Mouse (Mus musculus): ENCODE results near the gene Tmem270. TPM values are rescaled to one million over a fixed set of nuclear protein-coding genes. Genes with fewer than 3 reads are reported as not detected.
A peak's percentile ranks its signal among the peaks of the same experiment; 100 is the strongest.

Gene Tmem270
- polyA plus RNA-seq (2015; fragmentation: Nextera tagmentation; extraction: Ambion mirVana), result not detected in 2 replicates

DNA sequence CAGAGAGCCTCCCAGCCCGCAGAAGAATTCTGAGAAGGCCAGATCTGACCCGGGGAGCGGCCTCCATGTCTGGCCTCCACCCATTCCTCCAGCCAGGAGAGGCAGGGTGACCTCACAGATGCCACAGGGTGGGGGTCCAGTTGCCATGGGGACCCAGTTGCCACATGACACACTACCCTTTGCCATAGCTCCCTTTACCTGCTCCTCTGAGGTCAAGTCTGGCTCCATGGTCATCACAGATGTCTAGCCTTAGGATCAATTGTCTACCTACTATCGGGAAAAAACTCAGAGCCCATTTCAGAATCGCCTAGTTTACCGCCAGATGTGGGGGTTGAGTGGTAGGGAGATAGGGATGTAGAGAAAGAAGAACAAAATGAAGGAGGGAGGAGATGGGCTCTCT, at the start of gene Tmem270:
Gene Tmem270 (minus strand): TSS at position 101 of the 400 bp plus-strand sequence.
- peaks cover 6% of the 10 kb centered on the region; the same call in 1 of the 2 replicates for H3K4me1 ChIP-seq (replicated peaks)
- 74% methylated on average over 6 of the region's 6 CpGs for WGBS
- no peak within 1 kb of the TSS for H3K4me2 ChIP-seq
- H3K9me3 ChIP-seq, result no peaks in the 10 kb centered on the region
- no peak within 1 kb of the TSS for H3K4me3 ChIP-seq
- H3K27ac ChIP-seq (replicated peaks), result no peak within 1 kb of the TSS
- no peaks in the 10 kb centered on the region for H3K27me3 ChIP-seq
- H3K9ac ChIP-seq, result no peak within 1 kb of the TSS
- no peaks in the 10 kb centered on the region for H3K36me3 ChIP-seq
- ATAC-seq (ENCODE audit: low FRiP score, low read depth), result peak; percentile 27; the same call in 1 of the 2 replicates

DNA sequence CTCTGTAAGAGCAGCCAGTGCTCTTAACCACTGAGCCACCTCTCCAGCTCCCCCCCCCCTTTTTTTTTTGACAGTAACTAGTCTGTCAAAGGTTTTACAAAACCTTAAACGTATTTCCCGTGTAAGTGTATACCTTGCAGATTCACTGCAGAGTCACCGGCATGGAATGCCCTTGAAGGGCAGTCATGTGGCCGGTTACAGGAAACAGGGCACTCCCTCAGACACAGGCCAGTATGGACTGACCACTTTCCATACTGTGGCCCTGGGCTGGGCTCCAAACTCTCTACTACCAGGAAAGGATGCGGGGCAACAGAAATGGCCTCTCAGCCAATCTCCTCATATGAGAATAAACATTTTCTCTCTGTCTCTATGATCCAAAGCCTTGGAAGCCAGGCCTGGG, 49.0 kb upstream of the Tmem270 start:
- Histone ChIP-seq H3K9ac (no peak overlapping the region), H3K27ac (replicated peaks) (no peak overlapping the region), H3K9me3 (no peaks in the 10 kb centered on the region), H3K4me3 (no peak overlapping the region), H3K4me2 (no peak overlapping the region), H3K4me1 (replicated peaks) (no peaks in the 10 kb centered on the region), H3K27me3 (no peaks in the 10 kb centered on the region), H3K36me3 (no peaks in the 10 kb centered on the region)
- 92% methylated on average over 5 of the region's 5 CpGs for WGBS
- ATAC-seq (ENCODE audit: low FRiP score, low read depth), result no peak

DNA sequence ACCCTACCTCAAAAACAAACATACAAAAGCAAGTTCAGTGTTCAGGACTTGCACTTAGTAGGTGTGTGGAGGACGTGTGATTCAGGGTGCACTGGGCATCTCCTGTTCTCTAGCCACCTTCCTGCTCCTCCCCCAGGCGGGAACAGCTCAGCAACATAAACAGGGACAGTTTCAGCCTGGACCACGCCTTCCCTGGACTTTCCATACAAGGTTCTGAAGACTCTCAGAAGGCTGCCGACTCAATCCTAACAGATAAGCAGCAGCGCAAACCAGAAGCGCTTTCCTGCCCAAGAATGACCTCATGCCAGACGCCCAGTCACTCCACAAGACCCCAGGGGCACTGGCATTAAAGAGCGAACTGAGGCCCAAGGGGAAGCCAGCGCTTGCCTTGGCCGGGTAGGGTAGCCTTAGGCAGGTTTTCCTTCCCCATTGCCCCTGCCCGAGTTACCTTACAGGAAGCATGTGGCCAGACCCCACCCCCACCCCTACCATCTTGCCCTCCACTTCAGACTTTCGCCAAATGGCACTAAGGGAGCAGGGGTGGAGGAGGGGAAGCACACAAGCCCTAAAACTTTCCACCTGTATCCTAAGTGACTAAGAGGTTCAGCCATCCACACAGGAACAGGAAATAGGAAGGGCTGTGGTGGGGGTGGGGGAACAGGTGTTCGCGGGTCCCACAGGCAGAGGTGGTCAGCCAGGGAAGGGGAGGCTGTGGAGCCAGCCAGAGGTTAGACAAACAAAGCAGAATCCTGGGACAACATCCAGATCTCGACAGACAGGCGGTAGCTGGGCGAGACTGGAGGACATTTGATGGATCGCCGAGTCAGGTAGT, 44.7 kb upstream of the Tmem270 start:
- Histone ChIP-seq H3K27ac (replicated peaks) (no peak overlapping the region), H3K36me3 (no peaks in the 10 kb centered on the region), H3K9ac (no peak overlapping the region), H3K4me1 (replicated peaks) (0 out of 2 replicates have a peak, but pooled peaks cover 2% of the 10 kb centered on the region), H3K27me3 (peaks cover 8% of the 10 kb centered on the region), H3K4me2 (no peak overlapping the region), H3K4me3 (no peak overlapping the region), H3K9me3 (no peaks in the 10 kb centered on the region)
- WGBS, result 46% methylated on average over 19 of the region's 19 CpGs
- no peak for ATAC-seq (ENCODE audit: low FRiP score, low read depth)

DNA sequence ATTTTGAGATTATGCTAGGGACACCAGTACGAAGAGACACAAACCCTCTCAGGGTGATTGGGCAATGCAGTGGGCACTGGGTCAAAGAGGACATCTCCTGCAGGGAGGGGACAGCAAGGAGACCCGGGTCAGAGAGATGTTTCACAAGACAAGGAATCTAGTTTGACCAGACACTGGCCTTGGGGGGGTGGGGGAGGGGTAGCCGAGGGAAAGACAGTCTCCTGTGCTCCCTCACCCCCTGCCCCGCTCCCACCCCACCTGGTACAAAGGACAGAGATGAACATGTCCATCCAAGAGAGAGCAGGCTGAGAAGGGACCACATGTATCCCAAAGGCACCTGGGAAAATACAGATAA, 41.5 kb upstream of the Tmem270 start:
- peaks cover 21% of the 10 kb centered on the region for H3K27me3 ChIP-seq
- H3K9me3 ChIP-seq, result no peaks in the 10 kb centered on the region
- no peak overlapping the region for H3K27ac ChIP-seq (replicated peaks)
- ATAC-seq (ENCODE audit: low FRiP score, low read depth), result no peak
- H3K36me3 ChIP-seq, result no peaks in the 10 kb centered on the region
- WGBS, result 72% methylated on average over 4 of the region's 4 CpGs
- H3K9ac ChIP-seq, result no peak overlapping the region
- no peak overlapping the region for H3K4me3 ChIP-seq
- H3K4me1 ChIP-seq (replicated peaks), result 0 out of 2 replicates have a peak, but pooled peaks cover 2% of the 10 kb centered on the region
- no peak overlapping the region for H3K4me2 ChIP-seq

DNA sequence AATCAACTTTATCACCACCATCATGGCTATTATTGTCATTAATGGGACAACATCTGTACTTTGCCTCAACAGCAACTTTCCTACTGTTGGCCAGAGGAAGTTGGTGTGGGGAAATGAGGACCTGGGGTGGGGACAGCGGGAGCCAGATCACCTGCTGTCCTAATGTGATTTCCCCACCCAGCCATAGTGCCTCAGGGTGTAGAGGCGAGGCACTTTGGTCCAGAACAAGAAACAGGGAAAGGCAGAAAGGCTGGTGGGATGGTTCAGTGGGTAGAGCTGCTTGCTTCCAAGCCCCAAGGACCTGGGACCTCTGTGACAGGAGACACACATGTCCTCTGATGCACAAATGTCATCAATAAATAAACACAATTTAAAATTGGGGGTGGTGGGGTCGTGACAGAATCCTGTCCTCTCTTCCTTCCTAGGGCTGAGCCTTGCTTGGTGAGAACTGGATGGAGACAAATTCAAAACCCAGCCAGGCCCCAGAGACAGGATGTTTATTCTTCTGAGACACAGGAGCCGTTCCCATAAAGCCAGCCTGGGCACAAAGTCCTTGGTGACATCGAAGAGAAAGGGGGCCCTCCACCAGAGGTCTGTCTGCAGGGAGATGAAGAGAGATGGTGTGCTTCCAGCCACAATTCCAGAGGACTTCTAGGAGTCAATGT, 41.0 kb upstream of the Tmem270 start:
- no peak overlapping the region for H3K4me2 ChIP-seq
- 69% methylated on average over 5 of the region's 5 CpGs for WGBS
- no peak overlapping the region for H3K27ac ChIP-seq (replicated peaks)
- peaks cover 21% of the 10 kb centered on the region for H3K27me3 ChIP-seq
- H3K4me3 ChIP-seq, result no peak overlapping the region
- no peak for ATAC-seq (ENCODE audit: low FRiP score, low read depth)
- 0 out of 2 replicates have a peak, but pooled peaks cover 2% of the 10 kb centered on the region for H3K4me1 ChIP-seq (replicated peaks)
- H3K9ac ChIP-seq, result no peak overlapping the region
- H3K36me3 ChIP-seq, result no peaks in the 10 kb centered on the region
- H3K9me3 ChIP-seq, result no peaks in the 10 kb centered on the region

DNA sequence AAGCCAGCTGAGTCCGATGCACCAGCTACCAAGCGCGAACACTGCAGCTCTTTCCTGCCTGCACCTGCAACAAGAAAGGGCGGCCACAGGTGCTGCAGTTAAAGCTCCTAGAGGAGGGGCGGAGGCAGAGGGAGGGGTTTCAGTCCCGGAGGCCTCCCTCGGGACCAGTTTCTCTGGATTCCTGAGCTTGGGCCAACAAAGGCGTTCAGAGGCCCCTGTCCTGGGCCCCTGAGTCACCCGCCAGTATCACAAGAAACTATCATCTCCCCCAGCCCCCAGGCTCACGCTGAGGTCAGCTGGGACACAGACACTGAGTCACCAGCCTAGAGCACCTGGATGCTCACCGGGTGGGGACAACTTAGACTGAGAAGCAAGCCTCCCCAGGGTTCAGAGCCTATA, 40.3 kb upstream of the Tmem270 start, which contains the start of gene Cldn4:
Gene Cldn4 (minus strand): TSS at position 78 of the 399 bp plus-strand sequence.
- Histone ChIP-seq H3K4me2 (peak within 1 kb of the TSS; percentile 1; the same call in 1 of the 2 replicates), H3K4me1 (replicated peaks) (0 out of 2 replicates have a peak, but pooled peaks cover 2% of the 10 kb centered on the region), H3K9me3 (no peaks in the 10 kb centered on the region), H3K36me3 (no peaks in the 10 kb centered on the region), H3K27ac (replicated peaks) (no peak within 1 kb of the TSS), H3K27me3 (peaks cover 21% of the 10 kb centered on the region), H3K9ac (no peak within 1 kb of the TSS), H3K4me3 (no peak within 1 kb of the TSS)
- no peak for ATAC-seq (ENCODE audit: low FRiP score, low read depth)
- 13% methylated on average over 11 of the region's 11 CpGs for WGBS

DNA sequence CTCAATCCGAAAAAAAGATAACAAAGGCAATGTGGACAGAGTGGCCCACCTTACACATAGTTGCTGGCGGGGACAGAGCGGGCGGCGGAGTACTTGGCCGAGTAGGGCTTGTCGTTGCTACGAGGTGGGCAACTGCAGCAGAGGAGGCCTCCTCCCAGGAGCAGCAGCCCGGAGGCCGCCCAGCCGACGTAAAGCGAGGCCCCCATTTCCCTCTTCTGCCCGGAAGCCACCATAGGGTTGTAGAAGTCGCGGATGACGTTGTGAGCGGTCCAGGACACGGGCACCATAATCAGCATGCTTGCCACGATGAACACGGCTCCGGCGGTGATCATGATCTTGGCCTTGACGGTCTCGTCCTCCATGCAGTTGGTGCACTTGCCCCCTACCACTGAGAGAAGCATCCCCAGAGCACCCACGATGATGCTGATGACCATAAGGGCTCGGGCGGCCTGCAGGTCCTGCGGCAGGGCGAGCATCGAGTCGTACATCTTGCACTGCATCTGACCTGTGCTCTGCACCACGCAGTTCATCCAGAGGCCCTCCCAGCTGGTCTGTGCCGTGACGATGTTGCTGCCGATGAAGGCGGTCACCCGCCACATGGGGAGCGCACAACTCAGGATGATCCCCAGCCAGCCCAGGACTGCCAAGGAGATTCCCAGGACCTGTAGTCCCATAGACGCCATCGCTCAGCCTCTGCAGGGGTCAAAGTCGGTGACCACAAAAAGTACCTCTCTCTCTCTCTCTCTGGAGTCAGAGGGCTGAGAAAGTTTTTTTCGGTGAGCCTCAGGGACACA, 39.7 kb upstream of the Tmem270 start:
- ATAC-seq (ENCODE audit: low FRiP score, low read depth), result no peak
- H3K27me3 ChIP-seq, result peaks cover 21% of the 10 kb centered on the region
- no peak overlapping the region for H3K9ac ChIP-seq
- WGBS, result 24% methylated on average over 41 of the region's 43 CpGs
- H3K4me1 ChIP-seq (replicated peaks), result 0 out of 2 replicates have a peak, but pooled peaks cover 2% of the 10 kb centered on the region
- H3K4me3 ChIP-seq, result no peak overlapping the region
- peak overlapping the region; percentile 1; the same call in 1 of the 2 replicates for H3K4me2 ChIP-seq
- H3K36me3 ChIP-seq, result no peaks in the 10 kb centered on the region
- no peaks in the 10 kb centered on the region for H3K9me3 ChIP-seq
- H3K27ac ChIP-seq (replicated peaks), result no peak overlapping the region

DNA sequence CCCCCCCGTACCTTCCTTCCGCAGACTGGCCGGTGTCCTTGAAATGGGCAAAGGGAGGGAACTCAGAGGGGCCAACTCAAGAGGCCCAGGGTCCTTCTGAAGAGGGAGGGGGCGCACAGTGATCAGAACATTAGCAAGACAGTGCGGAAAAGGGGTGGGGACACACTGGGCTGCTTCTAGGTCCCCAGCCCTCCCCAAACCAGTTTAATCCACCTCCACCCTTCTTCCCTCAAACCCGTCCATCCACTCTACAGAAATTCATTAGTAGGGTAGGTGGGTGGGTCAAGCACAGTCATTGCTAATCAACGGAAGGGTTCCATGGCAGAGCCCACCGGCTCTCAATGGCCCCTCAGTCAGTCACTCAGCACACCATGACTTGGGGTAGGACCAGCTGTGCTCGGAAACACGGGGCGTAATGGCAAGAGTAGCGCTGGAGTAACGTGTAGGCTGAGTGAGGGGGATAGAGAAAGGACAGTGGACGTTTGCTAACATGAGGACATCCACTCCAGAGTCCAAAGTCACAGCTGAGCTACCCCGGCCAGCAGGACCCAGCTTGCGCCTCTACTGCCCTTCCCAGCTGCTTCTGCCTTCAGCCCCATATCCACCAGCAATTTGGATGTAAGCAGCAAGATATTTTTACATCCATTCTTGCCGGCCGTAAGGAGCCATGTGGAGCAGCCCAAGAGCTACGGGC, 38.9 kb upstream of the Tmem270 start:
- Histone ChIP-seq H3K27me3 (peaks cover 21% of the 10 kb centered on the region), H3K9me3 (no peaks in the 10 kb centered on the region), H3K4me3 (no peak overlapping the region), H3K4me2 (no peak overlapping the region), H3K36me3 (no peaks in the 10 kb centered on the region), H3K4me1 (replicated peaks) (0 out of 2 replicates have a peak, but pooled peaks cover 2% of the 10 kb centered on the region), H3K9ac (no peak overlapping the region), H3K27ac (replicated peaks) (no peak overlapping the region)
- WGBS, result 47% methylated on average over 19 of the region's 19 CpGs
- ATAC-seq (ENCODE audit: low FRiP score, low read depth), result no peak

DNA sequence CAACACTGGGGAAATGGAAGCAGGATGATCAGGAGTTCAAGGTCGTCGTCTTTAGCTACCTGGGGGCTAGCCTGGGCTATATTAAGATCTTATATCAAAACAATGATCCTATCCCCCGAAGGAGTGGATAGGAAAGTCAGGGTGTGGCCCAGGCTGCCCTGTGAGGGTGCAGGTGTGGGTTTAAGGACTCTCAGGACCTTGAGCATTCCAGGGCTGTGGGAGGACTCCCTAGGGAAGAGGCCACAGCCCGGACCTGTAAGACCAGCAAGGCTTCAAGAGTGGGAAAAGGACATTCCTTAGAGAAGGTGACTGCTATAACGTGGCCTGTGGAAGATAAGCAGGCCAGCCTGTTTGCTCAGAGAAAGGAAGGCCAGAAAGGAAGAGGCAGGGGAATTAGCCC, 37.6 kb upstream of the Tmem270 start:
- Histone ChIP-seq H3K27me3 (peaks cover 21% of the 10 kb centered on the region), H3K9ac (no peak overlapping the region), H3K9me3 (no peaks in the 10 kb centered on the region), H3K27ac (replicated peaks) (no peak overlapping the region), H3K4me2 (no peak overlapping the region), H3K4me1 (replicated peaks) (0 out of 2 replicates have a peak, but pooled peaks cover 2% of the 10 kb centered on the region), H3K36me3 (no peaks in the 10 kb centered on the region), H3K4me3 (no peak overlapping the region)
- 78% methylated on average over 5 of the region's 5 CpGs for WGBS
- no peak for ATAC-seq (ENCODE audit: low FRiP score, low read depth)

DNA sequence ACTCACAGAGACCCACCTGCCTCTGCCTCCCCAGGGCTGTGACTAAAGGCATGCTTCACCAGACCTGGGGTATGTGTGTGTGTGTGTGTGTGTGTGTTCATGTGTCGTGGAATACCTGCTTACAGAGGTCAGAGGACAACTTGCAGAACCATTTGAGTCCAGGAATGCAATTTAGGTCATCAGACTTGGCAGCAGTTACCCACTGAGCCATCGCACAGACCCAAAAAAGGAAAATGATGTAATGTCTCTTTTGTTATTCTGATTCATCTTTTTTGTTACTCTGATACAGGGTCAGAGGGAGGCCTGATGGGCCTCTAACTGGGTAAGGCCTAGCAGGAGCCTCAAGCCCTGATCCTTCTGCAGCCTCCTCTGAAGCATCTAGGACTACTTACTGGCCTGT, 36.2 kb upstream of the Tmem270 start:
- Histone ChIP-seq H3K9ac (no peak overlapping the region), H3K27ac (replicated peaks) (no peak overlapping the region), H3K36me3 (no peaks in the 10 kb centered on the region), H3K4me3 (no peak overlapping the region), H3K4me1 (replicated peaks) (0 out of 2 replicates have a peak, but pooled peaks cover 2% of the 10 kb centered on the region), H3K4me2 (no peak overlapping the region), H3K9me3 (no peaks in the 10 kb centered on the region), H3K27me3 (peaks cover 21% of the 10 kb centered on the region)
- no peak for ATAC-seq (ENCODE audit: low FRiP score, low read depth)
- 73% methylated on average over 2 of the region's 2 CpGs for WGBS

DNA sequence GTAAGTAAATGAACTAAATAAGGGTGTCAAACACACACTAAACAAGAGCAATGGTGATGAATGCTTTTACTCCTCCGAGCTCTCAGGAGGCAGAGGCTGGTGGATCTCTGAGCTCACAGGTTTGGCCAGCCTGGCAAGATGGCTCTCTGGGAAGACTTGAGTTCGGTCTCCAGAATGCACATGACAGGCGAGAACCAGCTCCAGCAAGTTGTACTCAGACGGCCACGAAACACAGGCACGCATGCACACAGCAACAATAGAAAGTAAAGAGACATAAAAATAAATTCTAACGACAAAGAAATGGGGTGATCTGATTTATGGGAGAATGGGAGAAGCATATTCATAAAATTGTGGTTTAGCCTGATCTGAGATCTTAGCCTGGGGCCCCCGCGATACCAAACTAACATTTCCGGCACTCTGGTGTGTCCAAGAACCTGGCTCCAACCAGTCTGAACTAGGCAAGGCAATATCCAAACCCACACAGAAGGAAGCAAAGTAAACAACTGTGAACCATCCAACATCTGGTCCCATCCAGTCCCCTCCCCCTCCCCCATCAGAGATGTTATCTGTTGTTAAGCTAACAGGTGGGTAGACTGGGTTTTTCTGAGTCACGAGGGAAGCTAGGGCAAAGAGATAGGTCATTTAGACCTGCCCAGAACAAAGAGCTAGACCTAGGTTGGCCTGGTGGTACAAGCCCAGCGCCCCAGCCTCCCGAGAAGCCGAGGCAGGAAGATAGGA, 35.1 kb upstream of the Tmem270 start:
- Histone ChIP-seq H3K9ac (no peak overlapping the region), H3K4me1 (replicated peaks) (0 out of 2 replicates have a peak, but pooled peaks cover 2% of the 10 kb centered on the region), H3K9me3 (no peaks in the 10 kb centered on the region), H3K4me2 (no peak overlapping the region), H3K36me3 (no peaks in the 10 kb centered on the region), H3K4me3 (no peak overlapping the region), H3K27ac (replicated peaks) (no peak overlapping the region), H3K27me3 (peaks cover 16% of the 10 kb centered on the region)
- 86% methylated on average over 14 of the region's 14 CpGs for WGBS
- ATAC-seq (ENCODE audit: low FRiP score, low read depth), result no peak

All from hindbrain, embryonic 15.5 days (tissue).